Comparison of ENCODE assay signal across 13 mouse cellular contexts in the genomic region with DNA sequence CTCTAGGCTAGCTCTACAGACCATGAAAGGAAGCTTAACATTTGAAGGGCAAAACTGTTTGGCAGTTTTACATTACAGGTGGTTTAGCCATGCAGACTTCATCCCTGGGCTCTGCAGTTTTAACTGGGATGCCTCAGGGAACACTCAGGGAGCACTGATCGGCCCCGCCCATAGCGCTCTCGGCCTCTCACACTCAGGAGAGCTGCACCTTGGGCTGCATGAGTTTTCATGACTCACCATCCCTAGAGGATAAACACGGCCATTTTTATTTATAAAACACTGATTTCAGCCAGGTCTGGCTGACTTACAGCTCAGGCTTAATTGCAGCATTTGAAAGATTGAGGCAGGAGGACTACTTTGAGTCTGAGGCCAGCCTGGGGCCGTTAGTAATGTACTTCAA.
"Had no signal": no experiment of that assay in that cellular context is flagged by ENCODE, and none has a peak within 500 bp of the region (broad histone marks: within the 10 kb centered on the region; RNA-seq: fewer than 3 reads in every experiment).

No protein-coding gene starts in this region.

- DNase-seq: lung, embryonic 14.5 days; lung, postnatal 10 days; lung, postnatal 4 days; midbrain, embryonic 14.5 days; retina, postnatal 1 day; right cerebral cortex, adult 18-20 months; right cerebral cortex, postnatal 25 days; right cerebral cortex, postnatal 4 days; spleen, adult 18-20 months; thymus, adult 18-20 months; thymus, postnatal 14 days; thymus, postnatal 36 days had no signal

- ATAC-seq: midbrain, embryonic 16.5 days had no signal
